Mouse (Mus musculus): ENCODE data around the gene Pip4k2b. TPM values are rescaled to one million over a fixed set of nuclear protein-coding genes. Genes with fewer than 3 reads are reported as not detected.

Pip4k2b gene
- polyA plus RNA-seq, 1 experiment from 2014 or later = 1.5 TPM

GRCm38 (mm10) chr11:97703039-97703826 is 41.3 kb downstream of the Pip4k2b start, which contains the start of gene Psmb3:
Gene Psmb3, plus strand, starts transcription at chr11:97703399.
- no peaks in the 10 kb centered on the region for H3K9me3 ChIP-seq (replicated peaks)
- peaks cover 38% of the 10 kb centered on the region for H3K36me3 ChIP-seq
- peak; percentile 97 for DNase-seq (ENCODE audit: low spot score)
- 0 out of 2 replicates have a peak, but pooled peaks cover 7% of the 10 kb centered on the region for H3K27me3 ChIP-seq (ENCODE audit: low read depth, poor library complexity, severe bottlenecking)
- WGBS = under 1% methylated on average over 35 of the region's 35 CpGs
- H3K27ac ChIP-seq (replicated peaks) = peak within 1 kb of the TSS; percentile 85
- peak within 1 kb of the TSS; percentile 90 for H3K4me3 ChIP-seq
- peaks cover 41% of the 10 kb centered on the region for H3K4me1 ChIP-seq

- WGBS = under 1% methylated on average over 24 of the region's 24 CpGs
- DNase-seq (ENCODE audit: low spot score) = peak; percentile 88
- Histone ChIP-seq H3K36me3 (peaks cover 30% of the 10 kb centered on the region), H3K27ac (replicated peaks) (peak overlapping the region; percentile 85), H3K9me3 (replicated peaks) (no peaks in the 10 kb centered on the region), H3K27me3 (ENCODE audit: low read depth, poor library complexity, severe bottlenecking) (0 out of 2 replicates have a peak, but pooled peaks cover 7% of the 10 kb centered on the region), H3K4me1 (peaks cover 50% of the 10 kb centered on the region), H3K4me3 (peak overlapping the region; percentile 90)
Measured at GRCm38 (mm10) chr11:97702393-97702745, 42.1 kb downstream of the Pip4k2b start.

GRCm38 (mm10) chr11:97701581-97702392 is 42.7 kb downstream of the Pip4k2b start:
- peak overlapping the region; percentile 90 for H3K4me3 ChIP-seq
- 52% methylated on average over 15 of the region's 15 CpGs for WGBS
- H3K27ac ChIP-seq (replicated peaks) = peak overlapping the region; percentile 99; the same call in 1 of the 2 replicates

GRCm38 (mm10) chr11:97700746-97701580 is 43.5 kb downstream of the Pip4k2b start:
- Histone ChIP-seq H3K4me3 (peak overlapping the region; percentile 90), H3K36me3 (peaks cover 16% of the 10 kb centered on the region), H3K27me3 (ENCODE audit: low read depth, poor library complexity, severe bottlenecking) (0 out of 2 replicates have a peak, but pooled peaks cover 7% of the 10 kb centered on the region), H3K4me1 (peaks cover 64% of the 10 kb centered on the region), H3K27ac (replicated peaks) (peak overlapping the region; percentile 99), H3K9me3 (replicated peaks) (no peaks in the 10 kb centered on the region)
- peak; percentile 58 for DNase-seq (ENCODE audit: low spot score)
- WGBS = 20% methylated on average over 30 of the region's 30 CpGs

More at GRCm38 (mm10) chr11:97701581-97702392, 42.7 kb downstream of the Pip4k2b start:
- H3K27me3 ChIP-seq (ENCODE audit: low read depth, poor library complexity, severe bottlenecking) = 0 out of 2 replicates have a peak, but pooled peaks cover 7% of the 10 kb centered on the region
- DNase-seq (ENCODE audit: low spot score) = no peak
- peaks cover 56% of the 10 kb centered on the region for H3K4me1 ChIP-seq
- no peaks in the 10 kb centered on the region for H3K9me3 ChIP-seq (replicated peaks)
- peaks cover 24% of the 10 kb centered on the region for H3K36me3 ChIP-seq

GRCm38 (mm10) chr11:97700003-97700745 is 44.3 kb downstream of the Pip4k2b start, which contains the start of gene Pcgf2:
Gene Pcgf2, minus strand, starts transcription at chr11:97700497.
- peak within 1 kb of the TSS; percentile 90 for H3K4me3 ChIP-seq
- H3K36me3 ChIP-seq = peaks cover 14% of the 10 kb centered on the region; the same call in 1 of the 2 replicates
- no peaks in the 10 kb centered on the region for H3K9me3 ChIP-seq (replicated peaks)
- peaks cover 72% of the 10 kb centered on the region for H3K4me1 ChIP-seq
- under 1% methylated on average over 85 of the region's 85 CpGs for WGBS
- peak within 1 kb of the TSS; percentile 99 for H3K27ac ChIP-seq (replicated peaks)
- 0 out of 2 replicates have a peak, but pooled peaks cover 7% of the 10 kb centered on the region for H3K27me3 ChIP-seq (ENCODE audit: low read depth, poor library complexity, severe bottlenecking)
- peak; percentile 82 for DNase-seq (ENCODE audit: low spot score)

- no peaks in the 10 kb centered on the region for H3K9me3 ChIP-seq (replicated peaks)
- peak overlapping the region; percentile 90 for H3K4me3 ChIP-seq
- peak; percentile 94 for DNase-seq (ENCODE audit: low spot score)
- WGBS = 0% methylated on average over 5 of the region's 9 CpGs
- H3K27ac ChIP-seq (replicated peaks) = peak overlapping the region; percentile 99
- H3K4me1 ChIP-seq = peaks cover 75% of the 10 kb centered on the region
- H3K36me3 ChIP-seq = peaks cover 15% of the 10 kb centered on the region; the same call in 1 of the 2 replicates
- H3K27me3 ChIP-seq (ENCODE audit: low read depth, poor library complexity, severe bottlenecking) = 0 out of 2 replicates have a peak, but pooled peaks cover 7% of the 10 kb centered on the region
Measured at GRCm38 (mm10) chr11:97699626-97700002, 44.9 kb downstream of the Pip4k2b start.

- H3K27me3 ChIP-seq (ENCODE audit: low read depth, poor library complexity, severe bottlenecking) = 0 out of 2 replicates have a peak, but pooled peaks cover 7% of the 10 kb centered on the region
- peaks cover 15% of the 10 kb centered on the region; the same call in 1 of the 2 replicates for H3K36me3 ChIP-seq
- under 1% methylated on average over 61 of the region's 63 CpGs for WGBS
- H3K4me1 ChIP-seq = peaks cover 75% of the 10 kb centered on the region
- H3K9me3 ChIP-seq (replicated peaks) = no peaks in the 10 kb centered on the region
- peak; percentile 88 for DNase-seq (ENCODE audit: low spot score)
- peak overlapping the region; percentile 90 for H3K4me3 ChIP-seq
- H3K27ac ChIP-seq (replicated peaks) = peak overlapping the region; percentile 99
Measured at GRCm38 (mm10) chr11:97698741-97699611, 45.5 kb downstream of the Pip4k2b start.

GRCm38 (mm10) chr11:97697891-97698529 is 46.5 kb downstream of the Pip4k2b start:
- no peaks in the 10 kb centered on the region for H3K9me3 ChIP-seq (replicated peaks)
- H3K4me3 ChIP-seq = peak overlapping the region; percentile 90
- peaks cover 72% of the 10 kb centered on the region for H3K4me1 ChIP-seq
- peak; percentile 55 for DNase-seq (ENCODE audit: low spot score)
- 3% methylated on average over 14 of the region's 14 CpGs for WGBS
- 0 out of 2 replicates have a peak, but pooled peaks cover 7% of the 10 kb centered on the region for H3K27me3 ChIP-seq (ENCODE audit: low read depth, poor library complexity, severe bottlenecking)
- peaks cover 23% of the 10 kb centered on the region for H3K36me3 ChIP-seq
- peak overlapping the region; percentile 99 for H3K27ac ChIP-seq (replicated peaks)

- DNase-seq (ENCODE audit: low spot score) = no peak
- Histone ChIP-seq H3K4me1 (peaks cover 72% of the 10 kb centered on the region), H3K9me3 (replicated peaks) (no peaks in the 10 kb centered on the region), H3K36me3 (peaks cover 30% of the 10 kb centered on the region), H3K27ac (replicated peaks) (peak overlapping the region; percentile 99), H3K27me3 (ENCODE audit: low read depth, poor library complexity, severe bottlenecking) (0 out of 2 replicates have a peak, but pooled peaks cover 7% of the 10 kb centered on the region), H3K4me3 (peak overlapping the region; percentile 90)
- 66% methylated on average over 11 of the region's 11 CpGs for WGBS
Measured at GRCm38 (mm10) chr11:97697199-97697890, 47.2 kb downstream of the Pip4k2b start.

- H3K27ac ChIP-seq (replicated peaks) = no peak overlapping the region
- H3K4me1 ChIP-seq = peaks cover 66% of the 10 kb centered on the region
- H3K27me3 ChIP-seq (ENCODE audit: low read depth, poor library complexity, severe bottlenecking) = 0 out of 2 replicates have a peak, but pooled peaks cover 5% of the 10 kb centered on the region
- H3K36me3 ChIP-seq = peaks cover 36% of the 10 kb centered on the region
- no peaks in the 10 kb centered on the region for H3K9me3 ChIP-seq (replicated peaks)
- WGBS = 77% methylated on average over 8 of the region's 8 CpGs
- DNase-seq (ENCODE audit: low spot score) = no peak
- peak overlapping the region; percentile 90 for H3K4me3 ChIP-seq
Measured at GRCm38 (mm10) chr11:97696669-97697068, 47.8 kb downstream of the Pip4k2b start.

Measured in midbrain, embryonic 10.5 days (tissue).